Mouse (Mus musculus) neural tube, embryonic 11.5 days (tissue): ENCODE measurements around the gene Poc1a. TPM values are rescaled to one million over a fixed set of nuclear protein-coding genes. Genes with fewer than 3 reads are reported as not detected.

Source experiments
- ATAC-seq: fragments of 200-750 bp; cut with Nextera tagmentation; 2 replicates; pipeline ENCODE4 v1.8.0; 2017; ENCODE audit warnings: moderate number of reproducible peaks, mild to moderate bottlenecking, moderate TSS enrichment, moderate library complexity; ENCODE audit not compliant: insufficient read depth, low FRiP score, low TSS enrichment
- DNase-seq: peaks from one replicate; pipeline ENCODE4 v3.0.0-alpha.2; 2015; ENCODE audit warnings: low spot score
- H3K27ac ChIP-seq: fragments of 300-500 bp; sonication (generic); 2 replicates; pipeline ENCODE4 v1.5.1; 2014; ENCODE audit warnings: low read depth, mild to moderate bottlenecking, low read length
- H3K27me3 ChIP-seq: fragments of 300-500 bp; sonication (generic); 2 replicates; pipeline ENCODE4 v1.6.1; 2014; ENCODE audit warnings: mild to moderate bottlenecking, low read length, mixed read lengths; ENCODE audit not compliant: control insufficient read depth, insufficient read depth
- H3K36me3 ChIP-seq: fragments of 300-500 bp; sonication (generic); 2 replicates; pipeline ENCODE4 v1.6.1; 2014; ENCODE audit warnings: mild to moderate bottlenecking, low read length, moderate library complexity, mixed read lengths; ENCODE audit not compliant: control insufficient read depth, insufficient read depth
- H3K4me1 ChIP-seq: fragments of 300-500 bp; sonication (generic); 2 replicates; pipeline ENCODE4 v1.6.1; 2014; ENCODE audit warnings: low read length, mixed read lengths; ENCODE audit not compliant: control insufficient read depth, insufficient read depth
- H3K4me2 ChIP-seq: fragments of 300-500 bp; sonication (generic); 2 replicates; pipeline ENCODE4 v1.6.1; 2014; ENCODE audit warnings: low read depth, mild to moderate bottlenecking, moderate library complexity
- H3K4me3 ChIP-seq: fragments of 300-500 bp; sonication (generic); 2 replicates; pipeline ENCODE4 v1.5.1; 2014; ENCODE audit warnings: low read depth, low read length
- H3K9ac ChIP-seq: fragments of 300-500 bp; sonication (generic); 2 replicates; pipeline ENCODE4 v1.6.1; 2014; ENCODE audit warnings: mild to moderate bottlenecking, low read length
- H3K9me3 ChIP-seq: fragments of 300-500 bp; sonication (generic); 2 replicates; pipeline ENCODE4 v1.6.1; 2016; ENCODE audit warnings: low read length; ENCODE audit not compliant: control insufficient read depth
- WGBS: fragments of 180-500 bp; shearing (Covaris S2); extraction: QIAGEN DNeasy Blood & Tissue Kit; methylation state at CpG from one replicate; pipeline ENCODE4 v1.1.7; 2014; 5-methylcytosine and 5-hydroxymethylcytosine counted together
- polyA plus RNA-seq: library from polyadenylated mRNA; unstranded; fragments of >200 nt; fragmentation: Nextera tagmentation; extraction: Ambion mirVana; gene quantifications from 2 replicates; pipeline ENCODE4 v1.2.1, GENCODE M21; 2014

The Poc1a gene
- polyA plus RNA-seq, 1 experiment from 2014 or later, result 26.6 TPM

GRCm38 (mm10) chr9:106269076-106269788, 11.6 kb upstream of the Poc1a start:
- H3K4me1 ChIP-seq, result no peaks in the 10 kb centered on the region
- no peak overlapping the region for H3K27ac ChIP-seq
- no peaks in the 10 kb centered on the region for H3K27me3 ChIP-seq
- no peak for DNase-seq
- H3K9me3 ChIP-seq, result no peaks in the 10 kb centered on the region
- H3K4me3 ChIP-seq, result no peak overlapping the region
- WGBS, result 71% methylated on average over 9 of the region's 9 CpGs
- no peaks in the 10 kb centered on the region for H3K36me3 ChIP-seq
- ATAC-seq, result no peak
- H3K9ac ChIP-seq, result no peak overlapping the region
- no peak overlapping the region for H3K4me2 ChIP-seq

DNA sequence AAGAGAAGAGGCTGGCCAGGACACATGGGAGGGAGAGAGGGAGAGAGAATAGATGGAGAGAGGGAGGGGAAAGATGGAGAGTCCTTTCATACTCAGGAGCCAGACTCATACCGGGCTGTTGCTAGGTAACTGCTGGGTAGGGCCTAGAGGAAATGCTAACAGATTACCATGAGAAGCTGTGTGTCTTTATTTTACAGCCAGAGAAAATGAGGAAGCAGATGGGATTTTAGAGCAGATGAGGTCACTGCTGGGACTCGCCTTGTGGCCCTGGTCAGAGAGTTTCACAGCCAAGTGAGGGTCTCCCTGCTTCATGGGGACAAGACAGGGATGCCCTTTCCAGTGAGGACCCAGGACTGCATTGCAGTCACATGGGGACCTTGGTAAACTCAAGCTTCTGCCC, 11.0 kb upstream of the Poc1a start:
- H3K27ac ChIP-seq, result no peak overlapping the region
- no peak for ATAC-seq
- WGBS, result 22% methylated on average over 2 of the region's 2 CpGs

GRCm38 (mm10) chr9:106270656-106271055, 10.2 kb upstream of the Poc1a start:
- DNase-seq (no peak), ATAC-seq (no peak)
- Histone ChIP-seq H3K4me3 (no peak overlapping the region), H3K27me3 (no peaks in the 10 kb centered on the region), H3K9me3 (no peaks in the 10 kb centered on the region), H3K4me1 (no peaks in the 10 kb centered on the region), H3K9ac (no peak overlapping the region), H3K27ac (no peak overlapping the region), H3K36me3 (no peaks in the 10 kb centered on the region), H3K4me2 (no peak overlapping the region)
- 75% methylated on average over 4 of the region's 4 CpGs for WGBS

More for the DNA sequence above, 11.0 kb upstream of the Poc1a start:
- Histone ChIP-seq H3K9me3 (no peaks in the 10 kb centered on the region), H3K27me3 (no peaks in the 10 kb centered on the region), H3K9ac (no peak overlapping the region), H3K4me1 (no peaks in the 10 kb centered on the region), H3K36me3 (no peaks in the 10 kb centered on the region), H3K4me2 (no peak overlapping the region), H3K4me3 (no peak overlapping the region)
- DNase-seq, result peak; percentile 28

DNA sequence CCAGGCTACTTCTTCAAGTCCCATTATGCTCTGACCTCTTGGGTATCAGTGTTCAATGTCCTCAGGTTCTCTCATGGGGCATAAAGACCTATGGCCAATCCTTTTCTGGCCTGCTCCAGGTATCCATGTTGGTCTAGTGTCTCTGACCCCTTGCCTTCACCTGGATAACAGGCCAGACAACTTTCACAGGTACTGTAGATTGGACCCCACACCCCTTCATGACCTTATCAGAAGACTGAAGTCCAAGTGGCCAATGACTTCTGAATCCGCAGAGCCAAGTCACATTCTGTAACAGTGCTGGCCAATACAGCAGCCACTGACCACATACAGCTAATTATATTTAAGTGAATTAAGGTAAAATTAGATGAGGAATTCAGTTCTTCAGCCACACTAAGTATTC, 8.6 kb upstream of the Poc1a start:
- no peak overlapping the region for H3K4me2 ChIP-seq
- H3K9ac ChIP-seq, result no peak overlapping the region
- H3K36me3 ChIP-seq, result no peaks in the 10 kb centered on the region
- WGBS, result 97% methylated on average over 1 of the region's 1 CpGs
- H3K9me3 ChIP-seq, result no peaks in the 10 kb centered on the region
- no peaks in the 10 kb centered on the region for H3K27me3 ChIP-seq
- H3K4me3 ChIP-seq, result no peak overlapping the region
- H3K4me1 ChIP-seq, result no peaks in the 10 kb centered on the region
- H3K27ac ChIP-seq, result no peak overlapping the region
- DNase-seq, result no peak
- no peak for ATAC-seq

DNA sequence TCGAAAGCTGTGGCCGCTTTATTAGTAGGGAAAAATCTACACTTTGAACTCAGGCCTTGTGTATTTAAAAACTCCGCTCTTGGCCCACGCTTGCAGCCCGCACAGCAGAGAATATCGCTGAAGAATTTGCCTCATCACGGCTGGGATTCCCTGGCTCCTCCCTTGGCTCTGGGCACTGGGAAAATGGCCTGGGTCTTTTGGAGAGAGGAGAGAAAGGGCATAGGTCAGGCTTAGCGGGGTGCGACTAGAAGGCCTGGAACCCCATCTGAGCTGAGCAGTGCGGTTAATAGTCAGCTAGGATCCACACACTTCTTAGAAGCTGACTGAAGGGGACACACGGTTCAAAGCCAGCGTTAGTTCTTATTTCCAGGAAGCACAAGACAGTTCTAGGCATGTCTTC, 7.6 kb upstream of the Poc1a start:
- 87% methylated on average over 12 of the region's 12 CpGs for WGBS
- H3K27me3 ChIP-seq, result no peaks in the 10 kb centered on the region
- no peak overlapping the region for H3K9ac ChIP-seq
- H3K4me2 ChIP-seq, result no peak overlapping the region
- DNase-seq (no peak), ATAC-seq (no peak)
- no peaks in the 10 kb centered on the region for H3K4me1 ChIP-seq
- H3K36me3 ChIP-seq, result no peaks in the 10 kb centered on the region
- no peaks in the 10 kb centered on the region for H3K9me3 ChIP-seq
- no peak overlapping the region for H3K27ac ChIP-seq
- H3K4me3 ChIP-seq, result no peak overlapping the region

DNA sequence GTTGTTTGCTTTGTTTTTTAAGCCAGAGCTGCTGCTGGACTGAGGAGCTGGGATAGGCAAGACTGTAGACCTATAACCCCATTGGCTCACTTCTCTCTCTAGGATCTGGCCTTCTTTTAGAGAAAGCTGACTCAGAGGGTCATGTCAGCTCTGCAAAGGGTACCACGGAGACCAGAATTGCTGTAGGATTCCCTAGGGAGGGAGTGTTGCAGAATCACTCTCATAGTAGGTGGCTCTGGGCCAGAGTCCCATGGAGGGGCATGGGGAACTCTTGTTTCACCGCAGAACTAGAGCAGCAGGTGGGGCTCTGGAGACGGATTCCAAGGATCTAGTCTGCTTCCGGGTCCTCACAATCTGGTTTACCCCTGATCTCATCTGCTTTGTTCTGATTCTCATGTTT, 7.1 kb upstream of the Poc1a start:
- Histone ChIP-seq H3K9me3 (no peaks in the 10 kb centered on the region), H3K27ac (no peak overlapping the region), H3K4me1 (no peaks in the 10 kb centered on the region), H3K4me3 (no peak overlapping the region), H3K9ac (no peak overlapping the region), H3K36me3 (no peaks in the 10 kb centered on the region), H3K27me3 (no peaks in the 10 kb centered on the region), H3K4me2 (no peak overlapping the region)
- WGBS, result 71% methylated on average over 4 of the region's 4 CpGs
- DNase-seq, result no peak
- ATAC-seq, result no peak

DNA sequence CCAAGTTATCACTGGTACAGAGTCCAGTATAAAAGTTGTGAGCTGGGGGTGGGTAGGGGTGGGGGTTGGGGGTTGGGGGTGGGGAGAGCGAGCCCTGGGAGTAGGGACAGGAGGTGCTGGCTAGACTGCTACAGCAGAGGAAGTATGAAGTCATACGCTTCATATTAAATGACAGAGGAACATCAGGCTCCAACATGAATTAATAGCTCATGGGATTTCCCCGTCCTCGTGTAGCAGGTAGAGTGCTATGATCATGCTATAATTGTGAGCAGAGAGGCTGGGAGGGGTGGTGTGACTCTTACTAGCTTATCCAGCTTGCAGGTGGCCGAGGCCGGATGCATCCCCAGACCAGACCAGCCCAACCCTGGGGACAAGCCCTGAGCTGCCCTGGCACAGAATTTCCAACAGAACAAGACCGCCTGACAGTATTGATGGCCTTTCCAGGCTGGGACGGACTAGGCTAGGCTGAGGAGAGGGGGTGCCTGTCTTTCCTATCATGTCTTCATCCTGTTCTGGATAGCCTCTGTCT, 6.1 kb upstream of the Poc1a start:
- H3K9me3 ChIP-seq, result no peaks in the 10 kb centered on the region
- no peaks in the 10 kb centered on the region for H3K27me3 ChIP-seq
- no peaks in the 10 kb centered on the region for H3K4me1 ChIP-seq
- no peaks in the 10 kb centered on the region for H3K36me3 ChIP-seq
- WGBS, result 88% methylated on average over 8 of the region's 8 CpGs
- no peak overlapping the region for H3K27ac ChIP-seq
- DNase-seq (no peak), ATAC-seq (no peak)
- no peak overlapping the region for H3K9ac ChIP-seq
- H3K4me3 ChIP-seq, result no peak overlapping the region
- H3K4me2 ChIP-seq, result no peak overlapping the region

DNA sequence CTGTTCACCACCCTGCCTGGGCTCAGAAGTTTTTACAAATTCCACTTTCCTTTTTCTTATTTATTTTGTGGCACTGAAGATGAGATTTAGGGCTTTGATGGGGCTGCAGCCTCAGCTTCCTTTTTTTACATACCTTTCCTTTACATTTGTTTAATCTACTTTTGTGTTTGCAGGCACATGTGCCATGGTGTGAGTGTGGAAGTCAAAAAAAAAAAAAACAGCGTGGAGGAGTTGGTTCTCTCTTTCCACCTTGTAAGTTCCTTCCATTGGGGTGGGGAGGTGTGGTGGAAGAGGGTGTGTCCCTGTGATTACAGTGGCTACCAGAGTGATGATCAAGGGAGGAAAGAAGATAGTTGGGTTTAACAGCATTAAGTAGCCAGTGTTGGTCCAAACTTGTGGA, 5.1 kb upstream of the Poc1a start:
- Histone ChIP-seq H3K27me3 (no peaks in the 10 kb centered on the region), H3K9ac (no peak overlapping the region), H3K4me2 (no peak overlapping the region), H3K9me3 (no peaks in the 10 kb centered on the region), H3K36me3 (no peaks in the 10 kb centered on the region), H3K27ac (no peak overlapping the region), H3K4me3 (no peak overlapping the region), H3K4me1 (no peaks in the 10 kb centered on the region; the same call in 1 of the 2 replicates)
- no peak for ATAC-seq
- 68% methylated on average over 1 of the region's 1 CpGs for WGBS
- DNase-seq, result no peak

DNA sequence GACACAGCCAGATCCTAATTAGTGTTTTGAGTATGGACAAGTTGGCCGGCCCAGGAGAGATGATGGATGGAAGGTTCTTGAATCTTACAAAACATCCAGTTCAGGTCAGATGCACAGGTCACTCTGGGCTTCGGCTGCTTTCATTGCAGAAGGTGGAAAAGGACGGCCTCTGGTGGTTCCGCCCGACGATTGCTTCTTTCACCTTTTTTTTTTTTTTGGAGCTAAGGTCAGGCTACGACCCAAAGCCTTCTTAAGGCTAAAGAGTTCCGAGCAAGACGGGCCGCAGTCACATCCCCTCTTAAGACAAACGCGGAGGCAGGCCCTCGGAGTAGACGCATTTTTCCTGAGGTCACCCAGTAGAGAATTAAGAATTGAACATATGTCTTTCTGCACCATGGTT, 475 bp upstream of the Poc1a start:
- WGBS, result 1% methylated on average over 14 of the region's 14 CpGs
- ATAC-seq (peak; percentile 29; the same call in 1 of the 2 replicates), DNase-seq (peak; percentile 53)
- no peaks in the 10 kb centered on the region for H3K27me3 ChIP-seq
- peak overlapping the region; percentile 67 for H3K4me3 ChIP-seq
- H3K9me3 ChIP-seq, result no peaks in the 10 kb centered on the region
- peak overlapping the region; percentile 50; the same call in 1 of the 2 replicates for H3K27ac ChIP-seq
- no peaks in the 10 kb centered on the region for H3K36me3 ChIP-seq
- H3K4me1 ChIP-seq, result peaks cover 5% of the 10 kb centered on the region; the same call in 1 of the 2 replicates
- H3K9ac ChIP-seq, result peak overlapping the region; percentile 41; the same call in 1 of the 2 replicates
- peak overlapping the region; percentile 76 for H3K4me2 ChIP-seq
